16 mouse cellular contexts compared by ENCODE assay signal in the genomic region with DNA sequence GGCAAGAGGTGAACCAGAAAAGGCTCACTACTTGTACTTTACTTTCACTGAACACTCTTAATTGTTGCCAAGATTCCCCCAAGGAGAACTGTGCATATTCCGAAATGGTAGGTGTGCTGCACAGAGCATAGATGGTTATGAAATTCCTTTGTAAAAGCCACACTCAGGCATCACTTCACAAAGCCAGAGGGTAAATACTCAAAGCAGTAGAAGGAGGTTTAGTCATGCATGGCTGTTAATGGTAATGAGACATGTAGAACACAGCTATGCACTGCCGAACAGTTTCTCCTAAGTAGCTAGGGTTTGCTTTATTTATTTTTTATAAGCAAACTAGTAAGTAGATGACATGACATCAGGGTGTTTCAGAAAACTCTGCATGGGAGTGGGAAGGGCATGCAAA.
DNase-seq lines count a peak whose midpoint lies in the region; ATAC-seq lines count a peak whose summit lies in the region.
"Had no signal": no experiment of that assay in that cellular context is flagged by ENCODE, and none has a peak within 500 bp of the region (broad histone marks: within the 10 kb centered on the region; RNA-seq: fewer than 3 reads in every experiment).

No protein-coding gene starts in this region.

- no peaks in the 10 kb centered on the region for H3K9me3 ChIP-seq in heart, embryonic 12.5 days (replicated peaks)
- no peaks in the 10 kb centered on the region for H3K9me3 ChIP-seq in midbrain, embryonic 12.5 days
- H3K9me3 ChIP-seq in liver, embryonic 11.5 days (ENCODE audit: control insufficient read depth, low read length) = no peaks in the 10 kb centered on the region
- H3K9me3 ChIP-seq: embryonic facial prominence, embryonic 12.5 days; limb, embryonic 15.5 days had no signal

- H3K36me3 ChIP-seq in heart, embryonic 12.5 days = no peaks in the 10 kb centered on the region
- no peaks in the 10 kb centered on the region for H3K36me3 ChIP-seq in midbrain, embryonic 12.5 days
- H3K36me3 ChIP-seq in liver, embryonic 11.5 days (ENCODE audit: control insufficient read depth, insufficient read depth, low read length) = no peaks in the 10 kb centered on the region
- H3K36me3 ChIP-seq: embryonic facial prominence, embryonic 12.5 days; limb, embryonic 15.5 days had no signal

- ATAC-seq in heart, embryonic 12.5 days (ENCODE audit: insufficient number of reproducible peaks, low FRiP score) = no peak
- ATAC-seq in midbrain, embryonic 12.5 days (ENCODE audit: low FRiP score, low read depth) = no peak
- no peak for ATAC-seq in liver, embryonic 11.5 days (replicated peaks; ENCODE audit: low FRiP score)

- H3K27me3 ChIP-seq in heart, embryonic 12.5 days (replicated peaks) = peaks cover 11% of the 10 kb centered on the region
- H3K27me3 ChIP-seq in midbrain, embryonic 12.5 days = peaks cover 19% of the 10 kb centered on the region
- H3K27me3 ChIP-seq in liver, embryonic 11.5 days (replicated peaks; ENCODE audit: control insufficient read depth, insufficient read depth, low read length) = peaks cover 14% of the 10 kb centered on the region
- H3K27me3 ChIP-seq: embryonic facial prominence, embryonic 12.5 days had no signal

- peak; percentile 28 for DNase-seq in heart, adult 11 months
- peak; percentile 57 for DNase-seq in lung, postnatal 36 days
- DNase-seq in lung, postnatal 4 days = no peak
- no peak for DNase-seq in thymus, postnatal 25 days
- DNase-seq in cerebellum, adult 9-11 months = no peak
- no peak for DNase-seq in liver, embryonic 11.5 days (ENCODE audit: low spot score)
- DNase-seq: adrenal gland, adult 8-10 months; B cell, adult 2 months; cerebellum, postnatal 14 days; lung, embryonic 14.5 days; right cerebral cortex, postnatal 14 days had no signal

- no peak overlapping the region for H3K4me2 ChIP-seq in heart, embryonic 12.5 days
- peak overlapping the region; percentile 46 for H3K4me2 ChIP-seq in midbrain, embryonic 12.5 days (replicated peaks)
- no peak overlapping the region for H3K4me2 ChIP-seq in liver, embryonic 11.5 days
- H3K4me2 ChIP-seq: embryonic facial prominence, embryonic 12.5 days; limb, embryonic 15.5 days; lung, embryonic 14.5 days had no signal

- H3K9ac ChIP-seq in heart, embryonic 12.5 days = no peak overlapping the region
- no peak overlapping the region for H3K9ac ChIP-seq in midbrain, embryonic 12.5 days (replicated peaks)
- no peak overlapping the region for H3K9ac ChIP-seq in liver, embryonic 11.5 days (ENCODE audit: low read depth, low read length)
- H3K9ac ChIP-seq: embryonic facial prominence, embryonic 12.5 days; limb, embryonic 15.5 days; lung, embryonic 14.5 days had no signal

- 0 out of 2 replicates have a peak, but pooled peaks cover 7% of the 10 kb centered on the region for H3K4me1 ChIP-seq in heart, embryonic 12.5 days (replicated peaks)
- peaks cover 25% of the 10 kb centered on the region for H3K4me1 ChIP-seq in midbrain, embryonic 12.5 days
- H3K4me1 ChIP-seq in liver, embryonic 11.5 days (replicated peaks; ENCODE audit: control insufficient read depth, insufficient read depth, low read length) = no peaks in the 10 kb centered on the region
- H3K4me1 ChIP-seq: embryonic facial prominence, embryonic 12.5 days had no signal

- no peak overlapping the region for H3K4me3 ChIP-seq in heart, embryonic 12.5 days
- H3K4me3 ChIP-seq in midbrain, embryonic 12.5 days = no peak overlapping the region
- no peak overlapping the region for H3K4me3 ChIP-seq in liver, embryonic 11.5 days (ENCODE audit: low read depth, low read length)
- H3K4me3 ChIP-seq: embryonic facial prominence, embryonic 12.5 days; layer of hippocampus, adult 2 months; limb, embryonic 15.5 days had no signal

- H3K27ac ChIP-seq in heart, embryonic 12.5 days (ENCODE audit: poor library complexity, severe bottlenecking) = no peak overlapping the region
- peak overlapping the region; percentile 97 for H3K27ac ChIP-seq in midbrain, embryonic 12.5 days (replicated peaks)
- H3K27ac ChIP-seq in liver, embryonic 11.5 days (ENCODE audit: low read depth, low read length) = no peak overlapping the region
- H3K27ac ChIP-seq: embryonic facial prominence, embryonic 12.5 days; layer of hippocampus, adult 2 months; limb, embryonic 15.5 days had no signal

- 90% methylated on average over 2 of the region's 2 CpGs for WGBS in heart, embryonic 12.5 days
- WGBS in midbrain, embryonic 12.5 days = 41% methylated on average over 2 of the region's 2 CpGs
- 85% methylated on average over 2 of the region's 2 CpGs for WGBS in liver, embryonic 11.5 days

Comparison
In these comparisons a context has a peak if more than half of its experiments do, and no peak if none do; other contexts are left out.
1. DNase-seq: peak in heart, adult 11 months (single experiment) and lung, postnatal 36 days (single experiment); none in lung, postnatal 4 days (0 of 2), thymus, postnatal 25 days (single experiment), cerebellum, adult 9-11 months (single experiment) and liver, embryonic 11.5 days (single experiment).